In genomic region chr8:80049256-80050005, GRCm38 (mm10) we compare ENCODE assay signal across 21 mouse cellular contexts. TPM values are rescaled to one million over a fixed set of nuclear protein-coding genes. Genes with fewer than 3 reads are reported as not detected.
DNase-seq lines count a peak whose midpoint lies in the region; ATAC-seq lines count a peak whose summit lies in the region.
"Had no signal": no experiment of that assay in that cellular context is flagged by ENCODE, and none has a peak within 500 bp of the region (broad histone marks: within the 10 kb centered on the region; RNA-seq: fewer than 3 reads in every experiment).

No protein-coding gene starts in this region.

- 11% methylated on average over 15 of the region's 15 CpGs for WGBS in heart, embryonic 10.5 days
- 31% methylated on average over 15 of the region's 15 CpGs for WGBS in intestine, embryonic 14.5 days
- 47% methylated on average over 15 of the region's 15 CpGs for WGBS in intestine, embryonic 15.5 days
- 17% methylated on average over 15 of the region's 15 CpGs for WGBS in liver, embryonic 12.5 days (ENCODE audit: insufficient replicate concordance)

- peak; percentile 50; the same call in 1 of the 2 replicates for ATAC-seq in intestine, embryonic 14.5 days (replicated peaks; ENCODE audit: low FRiP score, low TSS enrichment, low read depth)
- ATAC-seq in intestine, embryonic 15.5 days, result no peak
- ATAC-seq in liver, embryonic 12.5 days, result no peak

- no peak overlapping the region for H3K9ac ChIP-seq in intestine, embryonic 14.5 days (ENCODE audit: low read length)
- no peak overlapping the region for H3K9ac ChIP-seq in intestine, embryonic 15.5 days
- H3K9ac ChIP-seq in liver, embryonic 12.5 days, result no peak overlapping the region
- H3K9ac ChIP-seq: embryonic facial prominence, embryonic 13.5 days; limb, embryonic 15.5 days had no signal

- H3K27ac ChIP-seq in heart, embryonic 10.5 days, result no peak overlapping the region
- H3K27ac ChIP-seq in intestine, embryonic 14.5 days (ENCODE audit: low read depth), result no peak overlapping the region
- no peak overlapping the region for H3K27ac ChIP-seq in intestine, embryonic 15.5 days
- no peak overlapping the region for H3K27ac ChIP-seq in liver, embryonic 12.5 days
- H3K27ac ChIP-seq: embryonic facial prominence, embryonic 13.5 days; hindbrain, embryonic 10.5 days; limb, embryonic 15.5 days had no signal

- H3K36me3 ChIP-seq in heart, embryonic 10.5 days, result no peaks in the 10 kb centered on the region
- H3K36me3 ChIP-seq in intestine, embryonic 14.5 days (ENCODE audit: control insufficient read depth, insufficient read depth, low read length), result peaks cover 4% of the 10 kb centered on the region; the same call in 1 of the 2 replicates
- no peaks in the 10 kb centered on the region for H3K36me3 ChIP-seq in intestine, embryonic 15.5 days
- H3K36me3 ChIP-seq in liver, embryonic 12.5 days, result no peaks in the 10 kb centered on the region
- H3K36me3 ChIP-seq: embryonic facial prominence, embryonic 13.5 days; hindbrain, embryonic 10.5 days; limb, embryonic 15.5 days had no signal

- H3K4me2 ChIP-seq in intestine, embryonic 14.5 days (ENCODE audit: low read length), result no peak overlapping the region
- H3K4me2 ChIP-seq in intestine, embryonic 15.5 days (replicated peaks), result no peak overlapping the region
- H3K4me2 ChIP-seq in liver, embryonic 12.5 days, result peak overlapping the region; percentile 40
- H3K4me2 ChIP-seq: embryonic facial prominence, embryonic 13.5 days; limb, embryonic 15.5 days had no signal

- DNase-seq in heart, embryonic 10.5 days (ENCODE audit: low spot score), result no peak
- DNase-seq in heart, postnatal 10 days, result no peak
- DNase-seq in intestine, embryonic 14.5 days (ENCODE audit: low spot score), result no peak
- DNase-seq in MEL-GATA-1-ER (ENCODE audit: extremely low read depth, low read depth), result peak; percentile 53
- no peak for DNase-seq in ovary, postnatal 10 days (ENCODE audit: low spot score)
- DNase-seq in cerebellum, adult 9-11 months, result no peak
- DNase-seq: adrenal gland, adult 8-10 months; cerebellum, adult 11 months; cerebellum, postnatal 36 days; gastrocnemius, postnatal 14 days; kidney, adult 9 months; kidney, postnatal 36 days; layer of hippocampus, adult 9-11 months; right cerebral cortex, postnatal 4 days; thymus, postnatal 25 days had no signal

- peaks cover 8% of the 10 kb centered on the region; the same call in 1 of the 2 replicates for H3K4me1 ChIP-seq in heart, embryonic 10.5 days
- H3K4me1 ChIP-seq in intestine, embryonic 14.5 days (replicated peaks; ENCODE audit: control insufficient read depth, insufficient read depth, low read length), result peaks cover 4% of the 10 kb centered on the region; the same call in 1 of the 2 replicates
- no peaks in the 10 kb centered on the region for H3K4me1 ChIP-seq in intestine, embryonic 15.5 days (replicated peaks)
- H3K4me1 ChIP-seq in liver, embryonic 12.5 days, result peaks cover 12% of the 10 kb centered on the region; the same call in 1 of the 2 replicates
- H3K4me1 ChIP-seq: limb, embryonic 15.5 days had no signal

- H3K27me3 ChIP-seq in heart, embryonic 10.5 days (ENCODE audit: insufficient read depth, poor library complexity, severe bottlenecking), result peaks cover 9% of the 10 kb centered on the region; the same call in 1 of the 2 replicates
- no peaks in the 10 kb centered on the region for H3K27me3 ChIP-seq in intestine, embryonic 14.5 days (replicated peaks; ENCODE audit: control insufficient read depth, insufficient read depth, low read length)
- H3K27me3 ChIP-seq in intestine, embryonic 15.5 days (replicated peaks), result no peaks in the 10 kb centered on the region
- H3K27me3 ChIP-seq in liver, embryonic 12.5 days (replicated peaks), result no peaks in the 10 kb centered on the region; the same call in 1 of the 2 replicates
- H3K27me3 ChIP-seq: limb, embryonic 15.5 days had no signal

- intact Hi-C loops in heart, postnatal 10 days (cut with DNase I), result no loop called here

- H3K4me3 ChIP-seq in heart, embryonic 10.5 days, result peak overlapping the region; percentile 42
- no peak overlapping the region for H3K4me3 ChIP-seq in intestine, embryonic 14.5 days (ENCODE audit: low read depth, low read length)
- H3K4me3 ChIP-seq in intestine, embryonic 15.5 days (replicated peaks), result no peak overlapping the region
- no peak overlapping the region for H3K4me3 ChIP-seq in liver, embryonic 12.5 days
- H3K4me3 ChIP-seq: embryonic facial prominence, embryonic 13.5 days; hindbrain, embryonic 10.5 days; limb, embryonic 15.5 days; megakaryocyte, embryonic 14.5 days had no signal

- no peaks in the 10 kb centered on the region for H3K9me3 ChIP-seq in heart, embryonic 10.5 days
- H3K9me3 ChIP-seq in intestine, embryonic 14.5 days (ENCODE audit: control insufficient read depth, low read length), result no peaks in the 10 kb centered on the region
- no peaks in the 10 kb centered on the region for H3K9me3 ChIP-seq in intestine, embryonic 15.5 days
- no peaks in the 10 kb centered on the region for H3K9me3 ChIP-seq in liver, embryonic 12.5 days (replicated peaks)
- H3K9me3 ChIP-seq: embryonic facial prominence, embryonic 13.5 days; hindbrain, embryonic 10.5 days; limb, embryonic 15.5 days; megakaryocyte, embryonic 14.5 days had no signal

RNA-seq across cellular contexts. Expression of gene Hhip, which starts 8.4 kb away (rescaled TPM):
- 0.41 and 3.1 TPM in 2 replicates for polyA plus RNA-seq in heart, embryonic 10.5 days (2016; fragmentation: Nextera tagmentation; extraction: Ambion mirVana)
- under 1 TPM; 0.25 to 0.31 TPM for total RNA-seq in heart, postnatal 10 days (2021)
- polyA plus RNA-seq in intestine, embryonic 14.5 days (2014; fragmentation: Nextera tagmentation; extraction: Ambion mirVana), result 20.2 and 22.1 TPM in 2 replicates
- polyA plus RNA-seq in intestine, embryonic 15.5 days (2015; fragmentation: Nextera tagmentation; extraction: Ambion mirVana), result 14.6 and 15.8 TPM in 2 replicates
- 1.3 and 2.1 TPM in 2 replicates for polyA plus RNA-seq in liver, embryonic 12.5 days (2016; fragmentation: Nextera tagmentation; extraction: Ambion mirVana)
